Mouse (Mus musculus) small intestine, adult 2 months (tissue): ENCODE results near the gene Atp5b.

ENCODE experiments used
- CTCF ChIP-seq: fragments of 200-500 bp; IDR thresholded peaks from 2 replicates; pipeline ENCODE4 v1.5.1; 2012; ENCODE audit warnings: low read depth, mild to moderate bottlenecking, control low read depth, inconsistent platforms, low read length, moderate library complexity, mixed read lengths; ENCODE audit not compliant: insufficient replicate concordance, insufficient read length; ENCODE audit errors: extremely low read depth
- POLR2A ChIP-seq: fragments of 200-500 bp; IDR thresholded peaks from 2 replicates; pipeline ENCODE4 v1.6.1; 2012; ENCODE audit warnings: low read depth, mild to moderate bottlenecking, control low read depth, inconsistent platforms, low read length, moderate library complexity

- TF ChIP-seq CTCF (no peak), POLR2A (no peak)
Measured at GRCm38 (mm10) chr10:128095003-128095636, 12.0 kb downstream of the Atp5b start.
